Mouse (Mus musculus): Measurements from ENCODE around the gene Gabra4.

Gabra4 gene

GRCm38 (mm10) chr5:71525486-71525885 is 132.6 kb downstream of the Gabra4 start:
- in situ Hi-C loops (cut with MseI, MboI), result loop anchor here in 1 of 2 experiments (25.0 kb wide), 1 partner anchor 562 kb away; no protein-coding TSS in a partner anchor
